Mouse (Mus musculus) gastrocnemius, adult 2 months (tissue): Measurements from ENCODE around the gene Ttc12. TPM values are rescaled to one million over a fixed set of nuclear protein-coding genes. Genes with fewer than 3 reads are reported as not detected.

Source experiments
- DNase-seq: peaks from one replicate; pipeline ENCODE4 v3.0.0; 2022
- H3K27ac ChIP-seq: fragments of 200-600 bp; 2 replicates; pipeline ENCODE4 v1.8.1; 2022; ENCODE audit warnings: mild to moderate bottlenecking
- H3K4me3 ChIP-seq: fragments of 200-600 bp; 2 replicates; pipeline ENCODE4 v1.8.1; 2022; ENCODE audit warnings: mild to moderate bottlenecking, moderate library complexity
- CTCF ChIP-seq: fragments of 200-600 bp; IDR thresholded peaks from 2 replicates; pipeline ENCODE4 v1.8.1; 2022; ENCODE audit warnings: antibody characterized with exemption, mild to moderate bottlenecking, moderate library complexity
- intact Hi-C: fragments of 180-260 bp; cut with DNase I; formaldehyde crosslinking; loops from one replicate; pipeline ENCODE4 v1.15.1; 2025
- long read RNA-seq, 2 experiments: library from polyadenylated mRNA; stranded (forward); transcript quantifications; one replicate each; pipeline ENCODE4 v2.0.0; 2021
- total RNA-seq, 2 experiments: library from RNA; stranded (reverse); gene quantifications; 2 replicates each; pipeline ENCODE4 v1.2.3; 2021

Gene Ttc12
- total RNA-seq = under 1 TPM; 0.89 to 0.97 TPM
- long read RNA-seq, experiment 1 = 0 reads
- long read RNA-seq, experiment 2, partial matches to known transcripts = 0 of 1 reads
- long read RNA-seq, experiment 2, other reads (novel, unspliced or antisense) = 1 of 1 reads

DNA sequence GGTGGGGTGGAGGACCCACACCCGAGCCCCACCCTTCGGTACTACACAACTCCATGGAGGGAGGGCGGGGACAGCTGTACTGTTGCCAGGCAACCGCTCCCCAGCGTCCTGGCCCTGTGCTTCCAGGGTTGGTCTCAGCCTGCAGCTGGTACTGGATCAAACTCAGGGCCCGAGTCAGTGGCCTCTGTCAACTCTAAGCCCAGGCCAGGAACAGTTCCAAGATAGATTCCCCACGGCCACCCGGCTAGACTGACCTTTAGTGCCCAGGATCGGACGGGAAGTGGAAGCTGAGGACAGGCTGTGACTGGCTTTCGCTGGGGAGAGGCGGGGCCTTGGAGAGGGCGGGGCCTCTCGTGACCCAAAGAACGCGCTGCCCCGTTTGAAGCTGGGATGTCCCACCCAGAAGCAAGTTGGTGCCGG lies at the start of gene Ttc12:
TSS of gene Ttc12 (minus strand) at position 334 of the 420 bp plus-strand sequence.
- no peak for TF ChIP-seq CTCF
- peak; percentile 92 for DNase-seq
- Histone ChIP-seq H3K27ac (peak within 1 kb of the TSS; percentile 81), H3K4me3 (peak within 1 kb of the TSS; percentile 87)
- intact Hi-C loops = no loop called here

DNA sequence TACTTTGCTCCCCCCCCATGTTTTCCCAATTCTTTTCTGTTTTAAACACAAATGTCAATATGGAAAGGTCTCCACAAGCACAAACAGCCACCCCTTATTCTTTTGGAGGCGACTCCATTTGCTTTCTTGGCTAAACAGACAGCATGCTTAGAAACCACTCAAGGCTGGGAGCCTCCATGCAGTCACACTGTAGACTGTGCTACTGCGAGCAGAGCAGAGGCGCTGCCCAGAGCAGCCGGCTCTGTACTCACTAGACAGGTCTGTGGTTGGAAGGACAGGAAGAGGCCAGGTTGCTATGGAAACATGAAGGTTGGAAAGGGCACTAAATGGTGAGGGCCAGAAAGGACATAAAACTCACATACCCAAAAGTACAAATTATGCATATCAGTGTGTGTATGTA lies 48.9 kb upstream of the Ttc12 start:
- DNase-seq = no peak
- intact Hi-C loops = no loop called here
- H3K27ac ChIP-seq = no peak overlapping the region
- TF ChIP-seq CTCF = no peak
- no peak overlapping the region for H3K4me3 ChIP-seq

DNA sequence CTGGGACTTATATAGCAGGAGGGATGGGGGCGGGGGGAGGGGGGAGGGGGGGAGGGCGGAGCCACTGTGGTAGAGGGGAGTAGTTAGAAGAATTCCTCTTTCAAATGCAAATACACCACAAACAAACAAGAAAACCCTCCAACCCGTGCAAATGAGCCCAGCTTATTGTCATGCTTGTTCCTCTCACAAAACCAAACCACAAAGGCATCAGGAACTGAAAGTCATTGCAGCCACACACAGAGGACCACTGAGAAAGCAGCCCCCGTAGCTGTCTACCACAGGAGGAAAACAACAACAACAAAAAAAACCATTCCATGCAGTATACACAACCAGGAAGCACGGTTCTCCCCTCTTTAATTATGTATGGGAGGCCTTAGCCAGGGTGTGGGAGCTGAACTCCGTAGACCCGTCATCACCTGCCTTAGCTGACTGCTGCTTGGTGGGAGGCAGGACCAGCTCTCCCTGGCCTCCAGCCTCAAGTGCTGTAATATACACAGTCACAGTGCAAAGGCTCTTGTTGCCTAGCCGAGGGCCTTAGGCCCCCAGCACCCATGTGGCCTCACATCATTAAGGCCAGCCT lies 48.0 kb upstream of the Ttc12 start:
- H3K27ac ChIP-seq = no peak overlapping the region
- TF ChIP-seq CTCF = no peak

DNA sequence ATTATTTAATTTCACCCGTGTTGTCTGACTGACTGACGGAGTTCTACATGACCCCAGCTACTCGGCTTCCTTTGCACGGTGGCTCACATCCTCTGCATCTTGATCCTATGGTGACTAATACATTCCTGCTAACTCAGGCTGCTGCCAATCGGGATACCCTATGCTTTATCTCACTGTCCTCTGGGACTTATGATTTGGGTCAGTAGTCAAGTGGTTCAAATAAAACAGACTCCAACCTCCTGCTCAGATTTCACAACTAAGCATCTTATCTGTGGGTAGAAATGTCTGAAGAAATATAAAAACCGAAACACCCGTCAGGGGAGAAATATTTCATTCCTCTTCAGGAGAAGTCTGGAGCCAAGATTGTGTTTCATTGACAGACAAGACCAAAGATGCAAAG lies 47.4 kb upstream of the Ttc12 start:
- Histone ChIP-seq H3K4me3 (no peak overlapping the region), H3K27ac (no peak overlapping the region)
- DNase-seq = no peak
- no peak for TF ChIP-seq CTCF
- intact Hi-C loops = no loop called here

More for the DNA sequence above, 48.0 kb upstream of the Ttc12 start:
- intact Hi-C loops = no loop called here
- no peak overlapping the region for H3K4me3 ChIP-seq
- DNase-seq = no peak

DNA sequence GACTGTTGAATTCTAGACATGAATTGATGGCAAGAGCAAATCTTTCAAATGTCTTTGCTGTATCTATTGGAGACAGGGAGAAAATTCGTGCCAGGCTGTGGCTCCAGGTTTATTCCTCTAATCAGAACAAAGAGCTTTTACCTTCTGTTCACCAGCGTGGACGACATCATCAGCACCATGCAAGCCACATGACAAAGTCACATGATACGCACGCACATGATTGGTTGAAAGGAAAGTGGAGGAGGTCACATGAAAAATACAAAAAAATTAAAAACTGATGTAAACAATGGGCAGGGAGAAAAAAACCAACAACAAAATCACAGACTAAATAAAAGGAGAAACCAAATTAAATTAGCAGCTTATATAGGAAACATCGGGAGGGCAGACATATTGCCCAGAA lies 45.8 kb upstream of the Ttc12 start:
- TF ChIP-seq CTCF = no peak
- no peak for DNase-seq
- H3K4me3 ChIP-seq = no peak overlapping the region
- H3K27ac ChIP-seq = no peak overlapping the region
- intact Hi-C loops = no loop called here

DNA sequence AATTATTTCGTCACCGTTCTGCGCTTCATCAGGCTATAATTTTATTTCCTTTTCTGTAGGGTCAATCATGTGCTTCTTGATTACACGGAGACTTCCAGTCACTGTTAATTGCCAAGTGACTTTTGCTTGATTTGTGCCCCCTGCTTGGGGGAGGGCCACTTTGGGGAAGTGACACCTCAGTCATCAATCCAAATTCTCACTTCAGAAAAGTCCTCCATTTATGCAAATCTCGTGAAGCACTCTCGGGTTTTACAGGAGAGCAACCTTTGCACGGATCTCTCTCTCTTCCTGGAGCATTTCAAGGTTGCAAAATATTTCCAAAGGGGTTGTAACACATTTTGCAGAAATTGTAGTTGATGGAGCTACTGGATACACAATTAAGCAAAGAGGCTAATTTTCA lies 45.2 kb upstream of the Ttc12 start:
- intact Hi-C loops = no loop called here
- TF ChIP-seq CTCF = no peak
- Histone ChIP-seq H3K27ac (no peak overlapping the region), H3K4me3 (no peak overlapping the region)
- no peak for DNase-seq

DNA sequence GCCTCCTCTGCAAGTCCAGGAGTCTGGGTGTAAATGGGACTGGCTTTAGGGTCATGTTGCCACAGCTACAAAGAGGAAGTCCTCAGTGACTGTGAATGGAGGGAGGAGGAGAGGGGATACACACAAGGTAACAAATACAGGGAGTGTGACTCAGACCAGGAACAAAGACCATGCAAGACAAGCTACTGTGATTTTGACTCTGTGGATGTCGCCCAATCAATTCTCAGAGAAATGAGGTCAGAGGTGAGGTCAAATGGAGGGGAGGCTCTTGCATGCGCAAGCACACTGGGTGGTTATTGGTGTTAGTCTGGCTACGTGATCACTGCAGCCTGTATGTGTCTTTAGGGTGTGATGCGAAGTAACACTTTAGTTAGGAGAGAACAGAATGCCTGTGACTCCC lies 44.7 kb upstream of the Ttc12 start:
- TF ChIP-seq CTCF = no peak
- intact Hi-C loops = no loop called here

DNA sequence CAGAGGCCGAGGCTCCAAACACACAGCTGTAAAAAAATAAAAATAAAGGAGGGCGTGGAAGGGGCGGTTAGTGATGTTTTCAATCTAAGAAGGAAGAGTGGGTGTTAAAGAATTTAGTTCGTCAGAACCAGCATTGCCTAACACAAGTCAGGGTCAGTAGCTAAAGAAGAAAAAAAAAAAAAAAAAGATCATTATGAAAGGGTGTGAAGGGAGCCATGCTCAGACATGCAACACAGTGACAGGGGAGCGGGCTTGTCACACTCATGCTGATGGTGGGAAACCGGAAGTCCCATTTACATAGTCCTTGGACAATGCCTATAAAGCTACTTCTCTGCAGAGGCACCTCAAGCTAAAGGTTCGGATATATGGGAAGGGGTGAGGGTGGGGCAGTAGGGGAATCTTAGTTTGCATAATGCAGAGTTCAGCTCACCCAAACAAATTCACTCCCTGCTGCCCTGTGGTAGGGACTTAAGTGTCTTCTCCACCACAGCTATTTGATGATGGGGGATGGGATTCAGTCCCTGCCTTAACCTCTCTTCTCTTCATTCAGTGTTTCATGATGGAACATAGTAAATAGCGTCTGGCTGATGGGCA lies 43.4 kb upstream of the Ttc12 start:
- TF ChIP-seq CTCF = no peak
- Histone ChIP-seq H3K27ac (no peak overlapping the region), H3K4me3 (no peak overlapping the region)
- intact Hi-C loops = no loop called here
- no peak for DNase-seq

More for the DNA sequence above, 44.7 kb upstream of the Ttc12 start:
- H3K4me3 ChIP-seq = no peak overlapping the region
- DNase-seq = no peak
- H3K27ac ChIP-seq = no peak overlapping the region

DNA sequence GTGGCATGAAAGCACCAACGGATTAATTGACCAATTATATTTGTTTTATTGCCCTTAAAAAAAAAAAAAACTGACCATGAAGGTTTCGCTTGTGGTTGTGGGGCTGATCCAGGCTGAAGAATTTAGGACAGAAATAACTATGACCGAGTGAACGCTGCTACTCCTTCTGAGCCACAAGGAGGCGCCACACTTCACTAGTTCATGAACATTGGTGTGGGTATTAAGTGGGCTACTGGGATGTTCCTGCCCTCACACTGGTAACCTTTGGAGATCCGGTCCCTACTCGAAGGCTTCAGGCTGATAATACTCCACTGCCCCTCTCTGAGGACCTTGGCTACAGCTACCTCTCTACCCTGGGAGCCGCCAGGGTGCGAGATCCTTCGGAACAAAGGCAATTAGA lies 42.9 kb upstream of the Ttc12 start:
- TF ChIP-seq CTCF = peak; percentile 53
- Histone ChIP-seq H3K4me3 (no peak overlapping the region), H3K27ac (no peak overlapping the region)
- intact Hi-C loops = no loop called here
- DNase-seq = peak; percentile 32

DNA sequence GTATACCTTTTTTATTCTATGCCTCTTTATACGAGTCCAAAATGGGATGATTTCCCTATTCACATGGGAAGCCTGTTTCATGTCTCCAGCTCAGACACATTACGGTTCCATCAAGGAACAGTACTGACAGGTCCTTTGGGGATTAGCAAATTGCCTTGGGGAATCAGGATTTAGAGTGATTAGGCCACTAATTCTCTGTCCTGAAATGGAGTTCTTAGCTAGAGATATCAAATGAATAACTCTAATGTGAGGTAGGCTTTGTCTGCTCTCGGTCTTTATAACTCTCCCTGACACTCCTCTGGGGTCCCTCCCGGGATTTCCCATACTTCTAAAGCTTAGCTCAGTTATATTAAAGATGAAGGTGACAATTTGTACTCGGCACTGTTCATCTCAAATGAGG lies 42.0 kb upstream of the Ttc12 start:
- intact Hi-C loops = no loop called here
- no peak for TF ChIP-seq CTCF
- Histone ChIP-seq H3K27ac (no peak overlapping the region), H3K4me3 (no peak overlapping the region)
- no peak for DNase-seq

DNA sequence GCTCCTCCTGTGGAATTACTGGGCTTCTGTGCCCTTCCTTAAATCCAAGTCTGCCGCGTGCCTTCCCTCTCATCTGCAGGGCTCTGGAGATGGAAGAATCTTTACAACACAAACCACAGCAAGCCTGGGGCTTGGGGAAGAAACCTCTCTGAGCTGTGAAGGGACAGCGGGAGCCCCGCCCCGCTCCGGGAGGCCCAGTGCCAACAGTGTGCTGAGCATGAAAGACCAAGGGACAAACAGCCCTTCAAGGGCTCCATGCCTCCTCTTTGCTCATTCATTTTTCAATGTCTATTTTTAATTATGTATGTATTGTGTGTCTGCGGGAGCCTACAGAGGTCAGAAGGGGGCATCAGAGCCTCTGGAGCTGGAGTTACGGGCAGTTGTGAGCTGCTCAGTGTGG lies 41.3 kb upstream of the Ttc12 start:
- H3K4me3 ChIP-seq = no peak overlapping the region
- TF ChIP-seq CTCF = no peak
- DNase-seq = no peak
- no peak overlapping the region for H3K27ac ChIP-seq
- intact Hi-C loops = no loop called here

DNA sequence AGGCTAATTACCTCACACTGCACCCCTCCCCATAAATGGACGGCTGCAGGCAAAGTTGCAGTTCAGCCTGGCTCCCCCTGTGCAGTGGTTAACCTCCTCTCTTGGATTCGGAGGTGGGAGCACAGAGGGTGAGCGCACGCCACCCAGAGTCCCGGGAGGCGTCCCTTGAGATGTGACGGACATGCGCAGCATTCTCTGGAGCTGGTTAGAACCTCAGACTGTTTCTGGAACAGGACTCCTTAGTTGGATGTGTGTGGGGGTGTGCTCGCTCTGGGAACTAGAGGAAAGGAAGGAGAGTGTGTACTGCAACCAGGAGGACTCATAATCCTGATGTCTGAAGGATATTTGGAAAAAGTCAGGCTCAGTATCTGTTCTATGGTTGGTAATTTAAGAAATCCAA lies 38.7 kb upstream of the Ttc12 start:
- intact Hi-C loops = no loop called here
- no peak for DNase-seq
- TF ChIP-seq CTCF = no peak
- H3K4me3 ChIP-seq = no peak overlapping the region
- H3K27ac ChIP-seq = no peak overlapping the region

DNA sequence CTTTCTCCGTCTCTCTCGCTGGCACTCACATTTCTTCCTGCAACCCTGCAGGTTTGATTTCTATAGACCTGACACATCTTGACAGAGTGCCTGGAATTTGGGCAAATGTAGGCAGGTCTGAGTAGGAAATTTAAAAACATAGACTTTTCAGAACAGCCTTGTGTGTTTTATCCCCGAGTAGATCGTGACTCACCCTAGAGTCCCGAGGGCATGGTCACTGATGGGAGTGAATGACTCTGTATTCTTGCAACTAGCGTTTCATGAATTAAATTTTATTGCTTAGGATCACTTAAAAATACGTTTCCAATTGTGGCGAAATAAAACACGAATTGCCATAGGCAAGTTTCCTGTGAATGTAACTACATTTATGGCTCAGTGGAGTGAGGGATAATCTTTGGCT lies 37.9 kb upstream of the Ttc12 start:
- Histone ChIP-seq H3K27ac (no peak overlapping the region), H3K4me3 (no peak overlapping the region)
- no peak for TF ChIP-seq CTCF
- DNase-seq = no peak
- intact Hi-C loops = no loop called here

DNA sequence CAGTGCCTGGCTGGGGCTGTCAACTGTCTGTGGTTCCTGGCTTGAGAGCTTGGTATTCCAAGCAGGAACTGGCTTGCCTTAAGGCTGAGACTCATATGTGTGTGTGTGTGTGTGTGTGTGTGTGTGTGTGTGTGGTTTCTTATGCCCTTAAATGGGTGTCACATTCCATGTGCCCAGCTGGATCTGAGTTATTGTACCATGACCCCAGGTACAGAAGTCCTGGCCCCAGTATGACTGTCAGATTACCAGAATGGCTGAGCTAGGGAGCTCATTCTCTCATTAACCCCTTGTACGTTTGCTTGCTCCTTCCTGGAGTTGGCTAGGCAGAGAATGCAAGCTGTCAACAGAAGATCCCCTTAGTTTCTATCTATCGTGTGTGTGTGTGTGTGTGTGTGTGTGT lies 28.3 kb upstream of the Ttc12 start:
- no peak overlapping the region for H3K4me3 ChIP-seq
- no peak overlapping the region for H3K27ac ChIP-seq
- DNase-seq = no peak
- TF ChIP-seq CTCF = no peak
- intact Hi-C loops = no loop called here
